Mouse (Mus musculus) heart, embryonic 11.5 days (tissue): ENCODE results near the gene Gpr4. TPM values are rescaled to one million over a fixed set of nuclear protein-coding genes. Genes with fewer than 3 reads are reported as not detected.

Experiments used
- ATAC-seq: fragments of 200-750 bp; cut with Nextera tagmentation; replicated peaks from 2 replicates; pipeline ENCODE4 v1.8.0; 2017; ENCODE audit warnings: moderate library complexity; ENCODE audit not compliant: insufficient number of reproducible peaks, low FRiP score, low TSS enrichment
- H3K27ac ChIP-seq: fragments of 300-500 bp; sonication (generic); 2 replicates; pipeline ENCODE4 v1.5.1; 2014; ENCODE audit warnings: mild to moderate bottlenecking, low read depth, low read length
- H3K27me3 ChIP-seq: fragments of 300-500 bp; sonication (generic); 2 replicates; pipeline ENCODE4 v1.6.1; 2014; ENCODE audit warnings: mild to moderate bottlenecking, low read length, mixed read lengths; ENCODE audit not compliant: control insufficient read depth, insufficient read depth
- H3K36me3 ChIP-seq: fragments of 300-500 bp; sonication (generic); 2 replicates; pipeline ENCODE4 v1.6.1; 2014; ENCODE audit warnings: mild to moderate bottlenecking, low read length, moderate library complexity, mixed read lengths; ENCODE audit not compliant: control insufficient read depth, insufficient read depth
- H3K4me1 ChIP-seq: fragments of 300-500 bp; sonication (generic); 2 replicates; pipeline ENCODE4 v1.6.1; 2014; ENCODE audit warnings: low read length; ENCODE audit not compliant: control insufficient read depth, insufficient read depth
- H3K4me2 ChIP-seq: fragments of 300-500 bp; sonication (generic); 2 replicates; pipeline ENCODE4 v1.6.1; 2014; ENCODE audit warnings: mild to moderate bottlenecking, moderate library complexity
- H3K4me3 ChIP-seq: fragments of 300-500 bp; sonication (generic); 2 replicates; pipeline ENCODE4 v1.5.1; 2014; ENCODE audit warnings: low read depth, low read length
- H3K9ac ChIP-seq: fragments of 300-500 bp; sonication (generic); 2 replicates; pipeline ENCODE4 v1.6.1; 2014; ENCODE audit warnings: mild to moderate bottlenecking, low read depth, low read length, moderate library complexity
- H3K9me3 ChIP-seq: fragments of 300-500 bp; sonication (generic); replicated peaks from 2 replicates; pipeline ENCODE4 v1.6.1; 2016; ENCODE audit warnings: low read length; ENCODE audit not compliant: control insufficient read depth
- WGBS: fragments of 180-500 bp; shearing (Covaris S2); extraction: QIAGEN DNeasy Blood & Tissue Kit; methylation state at CpG from one replicate; pipeline ENCODE4 v1.1.7; 2014; ENCODE audit not compliant: insufficient replicate concordance; 5-methylcytosine and 5-hydroxymethylcytosine counted together
- polyA plus RNA-seq: library from polyadenylated mRNA; unstranded; fragments of >200 nt; fragmentation: Nextera tagmentation; extraction: Ambion mirVana; gene quantifications from 2 replicates; pipeline ENCODE4 v1.2.1, GENCODE M21; 2014

Gpr4 gene
- polyA plus RNA-seq, 1 experiment from 2014 or later = 1.3 TPM

DNA sequence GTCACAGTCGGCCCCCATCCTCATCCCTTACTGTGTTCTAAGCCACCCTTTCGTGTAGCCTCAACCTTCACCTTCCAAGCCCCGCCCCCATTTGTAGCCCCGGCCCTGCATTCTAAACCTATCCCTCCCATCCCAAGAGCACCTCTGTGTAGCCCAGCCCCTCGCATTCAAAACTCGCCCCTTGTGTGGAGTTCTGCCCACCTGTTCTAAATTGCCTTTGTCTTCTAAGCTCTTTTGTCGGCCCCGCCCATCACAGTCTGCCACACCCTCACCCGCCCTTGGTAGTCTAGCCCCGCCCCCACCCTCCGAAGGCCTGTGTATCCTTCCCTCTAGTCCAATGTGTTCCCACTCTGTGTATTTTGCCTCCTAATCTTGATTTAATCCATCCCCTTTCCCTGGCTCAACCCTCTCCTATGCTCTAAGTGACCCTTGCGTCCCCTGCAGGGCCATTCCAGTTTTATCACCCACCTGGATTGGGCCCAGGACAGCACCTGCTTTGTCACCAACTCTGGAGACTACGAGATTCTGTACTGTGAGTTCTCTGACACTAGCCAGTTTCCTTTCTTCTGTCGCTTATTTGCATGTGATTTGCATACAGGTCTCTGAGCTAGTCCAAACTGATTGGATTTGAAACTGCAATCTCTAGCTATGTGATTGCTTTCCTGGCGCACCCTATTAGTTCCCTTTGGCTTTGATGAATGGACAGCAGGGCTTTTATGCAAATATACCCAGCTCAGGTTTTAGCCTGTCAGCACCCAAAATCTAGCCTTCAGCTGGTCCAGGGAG, 10.1 kb upstream of the Gpr4 start:
- WGBS = 47% methylated on average over 15 of the region's 15 CpGs
- ATAC-seq = no peak; the same call in 1 of the 2 replicates
- H3K9ac ChIP-seq = no peak overlapping the region
- H3K36me3 ChIP-seq = peaks cover 7% of the 10 kb centered on the region; the same call in 1 of the 2 replicates
- no peak overlapping the region for H3K4me3 ChIP-seq
- H3K27me3 ChIP-seq = no peaks in the 10 kb centered on the region
- H3K4me2 ChIP-seq = no peak overlapping the region
- no peaks in the 10 kb centered on the region for H3K4me1 ChIP-seq
- no peak overlapping the region for H3K27ac ChIP-seq
- H3K9me3 ChIP-seq = no peaks in the 10 kb centered on the region

DNA sequence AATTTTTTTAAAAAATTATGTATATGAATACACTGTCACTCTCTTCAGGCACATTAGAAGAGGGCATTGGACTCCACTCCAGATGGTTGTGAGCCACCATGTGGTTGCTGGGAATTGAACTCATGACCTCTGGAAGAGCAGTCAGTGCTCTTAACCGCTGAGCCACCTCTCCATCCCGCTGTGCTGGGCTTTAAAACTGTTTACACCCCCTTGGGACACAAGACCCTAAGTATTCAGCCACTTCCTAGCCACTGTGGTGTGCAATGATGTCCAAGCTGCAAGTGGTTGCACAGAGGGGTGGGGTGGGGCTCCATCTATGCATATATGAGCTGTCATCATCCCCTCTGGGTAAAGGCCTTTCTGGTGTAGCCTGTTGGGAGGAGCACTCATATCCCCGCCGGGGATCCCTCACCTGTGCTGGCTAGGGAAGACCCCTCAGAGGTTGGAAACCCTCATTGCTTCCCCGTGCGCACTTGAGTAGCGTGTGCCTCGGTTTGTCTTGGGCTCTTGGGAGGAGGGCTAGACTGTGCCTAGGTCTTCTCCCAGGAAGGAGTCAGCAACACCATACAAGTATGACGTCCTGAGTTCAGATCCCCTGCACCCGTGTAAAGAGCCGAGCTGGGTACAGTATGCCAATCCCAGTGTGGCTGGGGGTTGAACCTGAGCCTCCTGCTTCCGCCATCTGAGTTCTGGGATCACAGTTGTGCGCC, 4.0 kb upstream of the Gpr4 start:
- Histone ChIP-seq H3K27me3 (no peaks in the 10 kb centered on the region), H3K9ac (no peak overlapping the region), H3K4me1 (no peaks in the 10 kb centered on the region; the same call in 1 of the 2 replicates), H3K4me2 (no peak overlapping the region), H3K27ac (no peak overlapping the region), H3K4me3 (no peak overlapping the region), H3K36me3 (peaks cover 7% of the 10 kb centered on the region; the same call in 1 of the 2 replicates), H3K9me3 (0 out of 2 replicates have a peak, but pooled peaks cover 3% of the 10 kb centered on the region)
- 72% methylated on average over 13 of the region's 13 CpGs for WGBS
- ATAC-seq = 0 out of 2 replicates have a peak, but pooled peaks have one; percentile 21

DNA sequence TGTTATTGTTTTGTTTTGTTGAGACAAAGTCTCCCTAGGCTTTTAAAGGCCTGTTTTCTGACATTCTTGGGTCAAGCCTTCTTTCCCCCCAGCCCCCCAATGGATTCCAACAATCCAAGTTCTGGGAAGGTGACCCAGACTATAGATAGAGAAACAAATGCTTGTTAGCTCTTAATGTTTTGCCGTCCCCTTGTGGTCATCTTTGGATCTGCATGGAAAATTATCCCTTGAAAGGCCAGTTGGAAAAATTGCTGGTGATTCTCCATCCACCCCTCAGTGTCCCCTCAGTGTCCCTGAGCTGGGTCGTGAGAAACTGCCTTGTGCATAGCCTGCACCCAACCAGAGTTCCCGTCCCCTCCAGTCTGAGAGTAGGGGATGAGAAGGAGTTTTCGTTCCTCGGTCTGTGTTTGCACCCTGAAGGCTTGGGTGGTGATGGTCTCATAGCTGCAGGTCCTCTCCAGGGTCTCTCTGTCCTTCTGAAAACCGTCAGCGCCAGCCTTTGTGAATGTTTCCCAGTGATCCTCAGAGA, 3.3 kb upstream of the Gpr4 start:
- no peaks in the 10 kb centered on the region; the same call in 1 of the 2 replicates for H3K4me1 ChIP-seq
- H3K27ac ChIP-seq = no peak overlapping the region
- no peak overlapping the region for H3K4me3 ChIP-seq
- H3K4me2 ChIP-seq = no peak overlapping the region
- H3K36me3 ChIP-seq = peaks cover 7% of the 10 kb centered on the region; the same call in 1 of the 2 replicates
- ATAC-seq = no peak
- H3K27me3 ChIP-seq = no peaks in the 10 kb centered on the region
- WGBS = 52% methylated on average over 7 of the region's 7 CpGs
- H3K9me3 ChIP-seq = 0 out of 2 replicates have a peak, but pooled peaks cover 3% of the 10 kb centered on the region
- no peak overlapping the region for H3K9ac ChIP-seq

DNA sequence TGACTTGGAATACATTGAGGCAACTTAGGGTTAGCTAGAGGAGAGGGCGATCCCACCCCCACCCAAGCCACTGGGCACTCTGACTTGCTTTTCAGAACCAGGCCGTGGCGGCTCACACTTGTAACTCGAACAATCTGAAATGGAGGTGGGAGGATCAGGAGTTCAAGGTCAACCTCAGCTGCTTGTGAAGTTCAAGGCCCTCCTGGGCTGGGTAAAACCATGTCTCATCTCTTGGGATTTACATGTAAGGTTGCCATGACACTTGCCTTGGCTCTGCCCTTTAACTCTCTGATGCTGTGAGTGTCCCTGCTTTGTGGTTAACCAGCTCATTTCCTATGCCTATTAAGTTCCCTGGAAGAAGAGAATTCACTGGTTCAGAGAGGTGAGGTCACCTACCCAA, 2.8 kb upstream of the Gpr4 start:
- ATAC-seq = no peak

DNA sequence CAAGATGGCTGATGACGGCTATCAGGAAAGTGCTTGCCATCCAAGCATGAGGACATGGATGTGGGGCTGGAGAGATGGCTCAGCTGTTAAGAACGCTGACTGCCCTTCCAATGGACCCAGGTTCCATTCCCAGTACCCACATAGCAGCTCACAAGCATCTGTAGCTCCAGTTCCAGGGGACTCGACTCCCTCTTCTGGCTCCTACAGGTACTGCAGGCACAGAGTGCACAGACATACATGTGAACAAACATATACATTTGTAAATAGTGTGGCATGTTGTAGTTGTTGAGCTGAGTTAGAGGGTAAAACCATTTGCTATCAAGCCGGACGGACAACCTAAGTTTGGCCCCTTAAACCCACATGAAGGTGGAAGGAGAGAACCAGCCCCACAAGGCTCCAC, 2.3 kb upstream of the Gpr4 start:
- 0 out of 2 replicates have a peak, but pooled peaks cover 4% of the 10 kb centered on the region for H3K36me3 ChIP-seq
- WGBS = 79% methylated on average over 5 of the region's 5 CpGs
- H3K9me3 ChIP-seq = 0 out of 2 replicates have a peak, but pooled peaks cover 3% of the 10 kb centered on the region
- H3K9ac ChIP-seq = no peak overlapping the region
- H3K27me3 ChIP-seq = no peaks in the 10 kb centered on the region; the same call in 1 of the 2 replicates
- no peak overlapping the region for H3K4me2 ChIP-seq
- no peak for ATAC-seq
- H3K27ac ChIP-seq = no peak overlapping the region
- no peaks in the 10 kb centered on the region; the same call in 1 of the 2 replicates for H3K4me1 ChIP-seq
- H3K4me3 ChIP-seq = no peak overlapping the region

More for the DNA sequence above, 2.8 kb upstream of the Gpr4 start:
- no peak overlapping the region for H3K27ac ChIP-seq
- H3K4me2 ChIP-seq = no peak overlapping the region
- 79% methylated on average over 4 of the region's 4 CpGs for WGBS
- no peak overlapping the region for H3K9ac ChIP-seq
- H3K4me3 ChIP-seq = no peak overlapping the region
- H3K9me3 ChIP-seq = 0 out of 2 replicates have a peak, but pooled peaks cover 3% of the 10 kb centered on the region
- 0 out of 2 replicates have a peak, but pooled peaks cover 4% of the 10 kb centered on the region for H3K36me3 ChIP-seq
- H3K27me3 ChIP-seq = no peaks in the 10 kb centered on the region
- no peaks in the 10 kb centered on the region; the same call in 1 of the 2 replicates for H3K4me1 ChIP-seq

DNA sequence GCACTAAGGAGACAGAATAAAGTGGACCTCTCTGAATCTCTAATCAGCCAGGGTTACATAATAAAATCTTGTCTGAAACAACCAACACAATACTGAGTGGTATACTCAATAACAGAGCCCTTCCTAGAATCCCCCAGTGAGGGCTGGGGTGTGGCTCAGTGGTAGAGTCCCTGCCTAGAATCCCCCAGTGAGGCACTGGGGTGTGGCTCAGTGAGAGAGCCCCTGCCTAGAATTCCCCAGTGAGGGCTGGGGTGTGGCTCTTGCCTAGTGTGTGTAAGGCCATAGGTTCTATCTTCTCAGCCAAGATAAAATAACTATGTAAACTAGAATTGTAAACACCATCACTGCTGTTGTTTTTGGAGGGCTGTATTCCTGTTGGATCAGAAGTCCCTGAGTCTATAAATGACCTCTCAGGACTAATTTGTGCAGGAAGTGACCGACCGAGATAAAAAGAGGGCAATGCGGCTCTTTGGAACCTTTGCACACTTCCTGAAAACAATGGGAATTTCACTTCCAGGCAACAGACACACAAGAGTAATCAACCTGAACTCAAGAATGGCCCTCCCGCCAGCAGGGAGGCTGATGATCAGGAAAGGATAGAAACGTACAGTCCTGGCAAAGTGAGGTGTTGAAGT, 1.2 kb upstream of the Gpr4 start:
- no peak for ATAC-seq
- Histone ChIP-seq H3K36me3 (no peaks in the 10 kb centered on the region), H3K4me2 (no peak overlapping the region), H3K4me3 (no peak overlapping the region), H3K9me3 (0 out of 2 replicates have a peak, but pooled peaks cover 3% of the 10 kb centered on the region), H3K4me1 (no peaks in the 10 kb centered on the region; the same call in 1 of the 2 replicates), H3K27me3 (no peaks in the 10 kb centered on the region; the same call in 1 of the 2 replicates), H3K9ac (no peak overlapping the region), H3K27ac (no peak overlapping the region)
- 55% methylated on average over 5 of the region's 5 CpGs for WGBS

DNA sequence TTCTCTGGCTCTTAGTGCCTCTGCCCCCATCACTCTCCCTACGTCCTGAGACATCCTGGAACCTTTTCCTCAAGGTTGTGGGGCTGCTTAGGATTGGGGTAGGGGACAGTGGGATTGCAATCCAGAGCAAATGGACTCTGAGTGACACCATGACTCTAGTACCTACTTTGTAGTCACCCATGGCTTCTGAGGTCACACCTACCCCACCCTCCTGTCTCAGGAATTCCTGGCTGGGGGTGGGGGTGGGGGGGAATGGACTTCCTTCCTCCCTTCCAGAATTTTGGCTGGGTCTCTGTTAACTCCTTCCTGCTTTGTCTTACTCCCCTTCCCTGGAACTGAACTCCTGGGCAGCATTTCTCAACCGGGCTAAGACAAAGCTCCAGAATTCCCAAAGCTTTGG, 1.0 kb downstream of the Gpr4 start:
- no peak overlapping the region for H3K27ac ChIP-seq
- H3K4me2 ChIP-seq = no peak overlapping the region
- 44% methylated on average over 2 of the region's 2 CpGs for WGBS
- H3K9ac ChIP-seq = no peak overlapping the region
- no peaks in the 10 kb centered on the region; the same call in 1 of the 2 replicates for H3K4me1 ChIP-seq
- peaks cover 2% of the 10 kb centered on the region for H3K27me3 ChIP-seq
- ATAC-seq = no peak
- 0 out of 2 replicates have a peak, but pooled peaks cover 3% of the 10 kb centered on the region for H3K9me3 ChIP-seq
- H3K36me3 ChIP-seq = no peaks in the 10 kb centered on the region
- H3K4me3 ChIP-seq = peak overlapping the region; percentile 5; the same call in 1 of the 2 replicates

DNA sequence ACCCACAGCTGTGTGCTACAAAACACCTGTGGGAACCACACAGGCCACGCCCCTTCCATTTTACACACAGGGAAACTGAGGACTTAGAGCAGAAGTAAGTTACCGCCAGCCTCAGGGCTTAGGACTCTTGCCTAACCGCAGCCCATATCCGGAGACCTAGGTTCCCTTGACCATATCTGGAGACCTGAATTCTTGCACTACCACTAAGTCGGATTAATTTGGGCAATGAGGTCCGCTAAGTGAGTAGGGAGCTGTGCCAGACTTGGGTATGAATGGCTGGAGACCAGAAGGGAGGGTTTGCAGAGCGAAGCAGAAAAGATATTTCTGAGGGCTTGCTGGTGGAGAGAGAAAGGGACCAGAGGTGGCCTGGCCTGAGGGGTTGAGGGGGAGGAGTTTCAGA, 2.0 kb downstream of the Gpr4 start:
- 67% methylated on average over 7 of the region's 7 CpGs for WGBS
- H3K9me3 ChIP-seq = 0 out of 2 replicates have a peak, but pooled peaks cover 3% of the 10 kb centered on the region
- H3K27me3 ChIP-seq = peaks cover 2% of the 10 kb centered on the region
- no peak overlapping the region for H3K9ac ChIP-seq
- H3K27ac ChIP-seq = no peak overlapping the region
- H3K4me1 ChIP-seq = no peaks in the 10 kb centered on the region; the same call in 1 of the 2 replicates
- no peak overlapping the region for H3K4me2 ChIP-seq
- H3K36me3 ChIP-seq = no peaks in the 10 kb centered on the region
- H3K4me3 ChIP-seq = no peak overlapping the region
- no peak for ATAC-seq
